Mouse (Mus musculus): Measurements from ENCODE around the gene Nxn. TPM values are rescaled to one million over a fixed set of nuclear protein-coding genes. Genes with fewer than 3 reads are reported as not detected.

The Nxn gene
- 10 to 100 TPM; 22.5 to 25.0 TPM for total RNA-seq (2021)
- long read RNA-seq, experiment 1, transcript Nxn-201 (8 exons, 2,755 nt) = major isoform, 43 of 52 reads
- long read RNA-seq, experiment 1, partial matches to known transcripts = 2 of 52 reads
- long read RNA-seq, experiment 1, other reads (novel, unspliced or antisense) = 5 of 52 reads
- long read RNA-seq, experiment 2, transcript Nxn-201 (8 exons, 2,755 nt) = major isoform, 26 of 30 reads
- long read RNA-seq, experiment 2, partial matches to known transcripts = 3 of 30 reads
- long read RNA-seq, experiment 2, other reads (novel, unspliced or antisense) = 1 of 30 reads

DNA sequence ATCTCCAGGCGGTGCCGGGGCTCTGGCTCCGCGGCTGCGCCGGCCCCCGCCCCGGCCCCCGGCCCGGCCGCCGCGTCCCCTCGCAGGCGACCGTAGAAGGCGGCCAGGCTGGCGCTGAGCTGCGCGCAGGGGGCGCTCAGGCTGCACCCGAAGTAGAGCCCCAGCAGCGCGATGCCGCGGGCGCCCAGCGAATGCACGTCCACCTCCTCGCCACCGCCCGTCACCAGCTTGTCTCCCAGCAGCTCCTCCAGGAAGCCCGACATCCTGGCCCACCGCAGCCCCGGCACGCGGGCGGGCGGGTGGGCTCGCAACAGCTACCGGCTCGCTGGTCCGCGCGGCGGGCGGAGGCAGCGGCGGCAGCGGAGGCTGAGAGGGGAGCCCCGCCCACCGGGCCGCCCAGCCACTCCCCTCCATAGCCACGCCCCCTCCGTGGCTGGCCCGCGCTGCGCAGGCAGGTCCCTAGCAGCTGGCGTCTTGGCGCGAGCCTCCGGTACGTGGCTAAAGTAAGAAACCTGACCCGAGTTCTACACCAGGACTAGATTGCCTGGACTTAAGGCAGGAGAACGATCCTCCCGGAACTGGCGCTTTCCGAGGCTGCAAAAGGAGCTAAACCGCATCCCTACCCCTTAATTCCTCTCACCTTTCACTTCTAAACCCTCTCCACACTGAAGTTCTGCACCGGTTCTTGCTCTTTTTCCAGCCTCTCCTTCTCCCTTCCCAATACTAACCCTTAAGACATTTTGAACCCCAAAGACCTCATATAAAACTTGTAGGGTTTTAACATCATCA, at the start of gene Nxn:
Gene Nxn (minus strand): TSS at position 343 of the 789 bp plus-strand sequence.
- DNase-seq = peak; percentile 97

DNA sequence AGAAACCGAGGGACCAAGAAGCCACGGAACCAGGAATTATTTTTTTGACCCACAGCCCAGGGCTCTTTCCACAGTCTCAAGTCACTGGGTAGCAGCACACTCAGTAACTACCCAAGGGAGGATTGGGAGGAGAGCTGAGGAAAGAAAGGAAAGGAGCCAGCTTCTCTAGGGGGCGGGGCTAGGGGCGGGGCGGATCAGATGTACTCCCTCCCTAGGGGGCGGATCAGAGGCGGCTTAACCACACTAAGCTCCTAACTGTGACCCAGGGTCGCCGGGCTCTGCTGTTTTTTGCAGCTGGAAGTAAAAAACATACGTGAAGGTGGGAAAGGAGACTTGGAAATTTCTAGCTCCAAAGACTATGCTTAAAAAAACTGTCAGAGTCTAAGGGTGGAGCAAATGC, 47.3 kb upstream of the Nxn start:
- DNase-seq = peak; percentile 38

DNA sequence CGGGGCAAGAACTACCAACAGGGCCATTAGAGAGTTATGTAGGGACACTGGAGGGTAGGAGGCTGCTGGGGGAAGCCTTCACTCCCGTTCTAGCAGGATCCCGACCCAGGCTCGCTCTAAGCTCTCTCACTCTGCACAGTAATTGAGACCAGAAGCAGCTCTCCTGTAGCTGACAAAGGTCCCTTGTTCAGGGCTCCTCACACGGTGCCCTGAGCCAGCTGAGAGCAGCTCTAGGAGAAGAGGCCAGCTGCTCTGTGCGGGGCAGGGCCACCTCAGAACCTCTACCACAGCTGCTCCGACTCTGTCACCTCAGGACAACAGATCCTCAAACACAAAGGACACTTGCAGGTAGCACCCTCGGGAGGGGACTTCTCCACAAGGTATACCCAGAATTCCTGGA, 46.5 kb upstream of the Nxn start:
- DNase-seq = no peak

DNA sequence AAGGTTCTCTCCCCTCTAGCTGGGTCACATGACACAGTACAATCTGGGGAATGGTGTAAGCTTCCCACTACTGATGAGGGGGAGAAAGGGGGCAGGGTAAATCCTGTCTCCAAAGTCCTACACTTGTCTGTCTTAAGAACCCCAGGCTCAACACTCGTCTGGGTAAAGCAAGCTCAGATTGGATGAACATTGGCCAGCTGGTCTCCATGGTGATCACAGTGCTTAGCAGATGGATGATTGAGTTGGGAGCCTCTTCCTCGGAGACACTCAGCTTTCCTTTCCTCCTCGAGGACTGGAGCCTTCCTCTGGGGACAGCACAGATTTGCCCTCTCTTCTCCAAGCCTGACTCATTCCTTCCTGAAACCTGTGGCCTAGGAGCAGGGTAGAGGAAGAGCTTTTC, 40.7 kb upstream of the Nxn start:
- no peak for DNase-seq

DNA sequence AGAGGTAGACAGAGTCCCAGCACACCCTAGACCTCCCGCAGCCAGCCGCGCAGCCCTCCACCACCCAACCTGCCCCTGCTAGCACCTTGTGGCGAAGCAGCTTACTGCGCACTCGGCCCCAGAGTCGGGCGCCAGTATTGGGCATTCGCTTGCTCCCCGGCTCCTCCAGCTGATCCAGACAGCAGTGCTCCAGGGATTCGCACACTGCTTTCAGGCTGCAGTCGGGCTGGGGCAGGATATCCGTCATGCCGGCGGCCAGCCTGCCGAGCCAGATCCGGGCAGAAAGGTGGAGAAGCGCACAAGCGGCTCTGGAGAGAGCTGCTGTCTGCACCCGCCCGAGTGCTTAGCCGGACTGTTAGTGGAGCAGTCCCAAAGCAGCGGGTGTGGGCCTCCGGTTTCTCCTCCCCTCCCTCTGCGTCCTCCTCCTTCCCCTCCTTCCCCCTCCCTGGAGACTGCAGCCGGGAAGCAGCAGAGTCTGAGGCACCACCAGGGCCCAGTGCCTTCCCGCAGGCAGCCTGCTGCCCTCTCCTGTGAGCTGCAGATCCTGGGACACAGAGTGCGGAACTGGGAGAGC, 38.0 kb upstream of the Nxn start:
- DNase-seq = peak; percentile 76

DNA sequence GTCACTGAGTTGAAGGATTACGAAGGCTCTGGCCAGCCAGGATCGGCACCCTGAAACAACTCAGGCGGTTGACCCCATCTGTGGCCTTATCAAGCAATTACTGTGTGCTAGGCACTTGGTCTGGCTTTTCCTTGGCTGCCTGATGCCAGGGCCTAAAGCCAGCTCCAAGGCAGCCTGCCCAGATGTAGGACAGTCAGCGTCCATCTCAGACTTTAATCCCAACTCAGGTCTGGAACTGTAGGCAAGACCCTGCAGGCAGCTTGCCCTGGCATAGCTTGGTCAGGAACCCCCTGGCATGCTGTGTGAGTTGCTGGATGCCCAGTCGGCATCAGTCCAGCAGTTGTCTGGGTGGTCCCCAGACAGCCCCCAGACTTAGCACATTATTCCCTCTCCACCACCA, 37.1 kb upstream of the Nxn start:
- peak; percentile 30 for DNase-seq

DNA sequence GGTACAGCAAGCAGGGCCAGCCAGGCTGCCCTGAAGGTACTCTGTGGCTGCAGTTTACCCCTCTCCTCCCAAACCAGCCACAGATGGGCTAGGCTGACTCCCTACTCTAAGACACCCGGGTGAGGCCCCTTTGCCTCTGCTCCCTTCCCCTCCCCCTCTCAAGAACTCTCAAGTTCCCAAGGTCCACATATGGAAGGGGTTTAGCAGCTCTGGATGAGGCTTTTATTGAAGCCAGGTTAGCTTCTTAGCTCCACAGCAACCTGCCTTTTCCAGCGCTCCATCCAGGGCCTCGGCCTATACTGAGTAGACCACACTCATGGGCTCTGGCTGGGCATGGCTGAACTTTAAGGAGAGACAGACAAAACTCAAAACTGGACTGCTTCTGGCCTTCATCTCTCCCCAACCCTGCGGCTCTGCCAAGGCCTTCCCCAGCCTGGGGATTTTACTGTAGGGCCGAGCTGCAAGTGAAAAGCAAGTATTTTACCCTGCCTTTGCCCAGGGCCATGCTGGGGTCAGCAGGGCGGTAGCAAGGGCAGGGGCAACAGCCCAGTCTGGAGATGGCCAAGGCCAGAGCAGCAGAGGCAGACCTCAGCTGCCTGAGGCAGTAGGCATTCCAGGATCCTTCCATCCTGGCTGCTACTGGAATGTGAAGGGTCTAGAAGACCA, 31.2 kb upstream of the Nxn start:
- DNase-seq = peak; percentile 16

DNA sequence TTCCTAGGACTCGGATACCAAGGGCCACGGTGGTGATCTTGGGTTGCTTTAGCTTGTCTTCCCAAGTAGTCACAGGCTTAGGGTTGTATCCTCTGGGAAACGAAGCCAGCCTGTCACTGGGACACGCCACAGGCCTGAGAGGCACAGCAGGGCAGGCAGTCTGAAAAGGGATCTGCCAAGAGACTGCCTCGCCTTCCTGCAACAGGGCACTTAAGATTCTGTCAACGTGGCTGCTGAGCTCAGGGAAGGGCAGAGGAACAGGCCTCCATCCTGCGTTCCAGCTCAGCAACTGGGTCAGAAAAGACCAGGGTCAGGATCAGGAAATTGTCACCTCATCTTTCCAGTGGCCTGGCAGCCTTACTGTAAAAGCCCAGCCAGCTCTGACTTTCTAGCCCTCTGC, 30.6 kb upstream of the Nxn start:
- no peak for DNase-seq

DNA sequence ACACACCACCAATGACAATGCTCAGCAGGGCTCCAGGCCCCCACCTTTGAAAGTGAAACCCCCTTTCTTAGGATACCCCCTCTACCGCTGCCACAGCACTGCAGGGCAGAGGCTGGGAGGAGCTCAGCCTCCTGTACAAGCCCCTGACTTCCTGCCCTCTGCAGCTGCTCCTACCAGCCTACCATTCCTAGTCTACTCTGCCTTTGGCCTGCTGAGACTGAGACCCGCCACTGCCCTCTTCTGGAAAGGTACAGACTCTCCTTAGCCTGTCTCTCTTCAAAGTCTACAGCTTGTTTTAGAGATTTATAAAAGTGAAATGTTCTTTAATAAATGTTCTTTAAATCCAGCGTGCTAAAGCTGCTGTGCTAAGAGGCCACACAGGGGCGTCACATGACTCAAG, 30.1 kb upstream of the Nxn start:
- DNase-seq = peak; percentile 33

DNA sequence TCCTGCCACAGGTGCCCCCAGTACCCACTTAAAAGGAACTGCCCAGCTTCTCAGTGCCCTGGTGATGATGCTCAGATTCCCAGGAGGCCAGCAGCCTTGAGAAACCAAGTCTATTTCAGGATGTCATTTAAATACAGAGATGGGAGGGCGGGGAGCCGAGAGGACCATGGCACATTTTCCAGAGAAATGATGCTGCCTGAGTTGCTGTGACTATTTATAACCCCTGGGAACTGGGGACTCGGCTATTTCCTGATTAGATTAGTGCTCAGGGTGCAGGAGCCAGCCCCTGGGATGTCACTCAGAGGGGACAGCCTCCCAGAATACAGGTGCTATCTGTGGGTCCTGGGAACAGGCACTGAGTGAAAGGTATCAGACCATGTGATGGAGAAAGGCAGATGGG, 28.8 kb upstream of the Nxn start:
- no peak for DNase-seq

DNA sequence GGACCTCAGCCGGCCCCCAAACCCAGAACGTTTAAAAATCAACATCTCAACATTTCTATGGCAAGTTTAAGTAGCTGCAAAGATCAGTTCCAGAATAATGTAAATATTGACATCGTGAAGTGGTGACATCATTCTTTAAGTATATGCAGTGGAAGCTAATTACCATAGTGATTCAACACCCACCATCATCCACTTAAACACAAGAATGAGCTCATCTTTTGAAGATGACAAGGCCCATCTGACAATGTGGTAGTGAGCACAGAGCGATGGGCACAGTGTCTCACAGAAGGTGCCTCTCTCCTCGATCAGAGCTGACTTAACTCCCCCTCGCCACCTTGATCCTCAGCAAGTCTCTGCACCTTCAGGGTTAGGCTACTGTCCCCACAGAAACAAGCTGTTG, 26.8 kb upstream of the Nxn start:
- no peak for DNase-seq

DNA sequence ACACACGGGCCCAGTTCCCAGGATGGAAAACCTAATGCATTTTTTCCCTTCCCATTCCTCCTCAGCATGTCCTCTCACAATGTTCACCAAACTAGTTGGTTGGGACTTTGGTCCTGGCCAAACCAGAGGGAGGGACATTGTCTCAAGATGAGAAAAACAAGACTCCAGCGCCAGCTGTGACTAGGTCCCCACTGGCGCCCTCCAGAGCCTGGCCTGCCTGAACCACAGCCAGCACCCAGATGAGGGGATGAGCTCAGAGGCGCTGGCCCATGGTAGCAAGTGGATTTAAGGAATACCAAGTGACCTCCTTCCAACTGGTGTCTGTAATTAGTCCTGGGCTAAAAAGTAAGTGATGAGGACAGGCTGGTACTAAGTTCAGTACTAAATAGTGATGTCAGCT, 22.0 kb upstream of the Nxn start:
- DNase-seq = no peak

DNA sequence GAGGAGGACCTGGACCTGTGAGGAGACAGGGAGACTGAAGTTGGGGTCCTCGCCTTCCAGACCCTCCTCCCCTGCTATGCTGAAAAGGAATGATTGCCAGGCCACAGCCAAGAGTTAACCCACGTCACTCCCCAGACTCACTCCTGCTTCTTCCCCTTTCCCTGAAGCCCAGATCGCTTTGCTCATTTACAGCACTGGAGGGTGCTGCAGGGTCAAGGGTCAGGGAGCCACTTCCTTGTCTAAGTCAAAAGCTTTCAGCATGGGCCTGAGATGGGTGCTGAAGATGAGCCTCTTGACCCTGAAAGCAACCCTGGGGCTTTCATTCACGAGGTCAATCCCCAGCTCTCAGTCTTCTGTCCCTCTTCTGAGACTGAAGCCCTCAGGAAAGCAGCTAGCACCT, 20.2 kb upstream of the Nxn start:
- peak; percentile 53 for DNase-seq

DNA sequence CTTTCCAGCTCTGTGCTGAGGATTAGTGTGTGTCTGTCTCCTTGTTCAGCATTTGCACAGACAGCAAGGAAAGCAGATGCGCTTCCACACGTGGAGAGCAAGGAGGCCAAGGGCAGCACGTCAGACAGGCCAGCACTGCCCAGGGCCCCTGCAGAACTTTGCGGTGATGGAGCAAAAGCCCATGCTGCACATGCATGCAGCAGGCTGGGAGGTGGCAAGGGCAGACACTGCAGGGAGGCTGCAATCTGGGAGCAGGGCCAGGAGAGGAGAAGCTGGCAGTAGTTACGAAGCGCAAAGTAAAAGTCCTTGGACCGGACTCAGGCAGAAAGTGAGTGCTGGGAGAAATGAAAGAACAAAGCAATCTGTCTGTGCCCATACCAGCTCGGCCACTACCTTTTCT, 19.5 kb upstream of the Nxn start:
- peak; percentile 84 for DNase-seq

DNA sequence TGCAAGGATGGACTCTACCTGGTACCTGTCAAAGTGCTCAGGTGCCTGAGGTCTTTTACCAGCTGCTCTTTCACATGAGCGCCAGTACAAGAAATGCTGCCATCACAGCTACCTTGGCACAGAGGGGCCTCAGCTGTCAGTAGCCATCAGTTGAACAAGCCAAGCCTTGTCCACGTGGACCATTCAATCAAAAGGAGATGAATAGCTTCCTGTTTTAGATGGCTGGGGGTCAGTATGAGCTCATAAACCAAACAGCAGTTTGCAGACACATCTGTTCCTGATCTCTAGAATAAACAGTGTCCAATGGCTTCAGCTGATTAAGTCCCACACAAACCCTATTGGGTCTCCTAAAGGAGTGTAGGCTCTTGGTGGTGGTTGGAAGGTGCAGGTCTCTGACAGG, 17.0 kb upstream of the Nxn start:
- no peak for DNase-seq

DNA sequence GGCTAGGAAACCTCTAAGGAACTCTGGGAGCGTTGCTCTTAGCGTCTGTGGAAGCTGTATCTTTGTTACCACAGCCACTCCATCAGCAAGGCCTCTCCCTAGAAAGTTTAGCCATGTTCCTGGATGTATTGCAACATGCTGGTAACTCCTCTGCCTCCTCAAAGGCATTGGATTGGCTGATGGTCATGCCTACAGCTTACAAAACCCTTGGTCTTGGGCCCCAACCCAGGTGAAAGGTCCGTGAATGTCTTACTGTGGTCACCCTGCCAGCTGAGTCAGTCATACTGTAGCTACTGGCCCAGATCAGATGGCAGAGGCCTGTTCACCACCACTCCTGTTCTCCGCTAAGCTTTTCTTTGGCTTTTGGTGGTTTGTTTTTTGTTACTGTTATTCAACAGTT, 16.1 kb upstream of the Nxn start:
- peak; percentile 67 for DNase-seq

DNA sequence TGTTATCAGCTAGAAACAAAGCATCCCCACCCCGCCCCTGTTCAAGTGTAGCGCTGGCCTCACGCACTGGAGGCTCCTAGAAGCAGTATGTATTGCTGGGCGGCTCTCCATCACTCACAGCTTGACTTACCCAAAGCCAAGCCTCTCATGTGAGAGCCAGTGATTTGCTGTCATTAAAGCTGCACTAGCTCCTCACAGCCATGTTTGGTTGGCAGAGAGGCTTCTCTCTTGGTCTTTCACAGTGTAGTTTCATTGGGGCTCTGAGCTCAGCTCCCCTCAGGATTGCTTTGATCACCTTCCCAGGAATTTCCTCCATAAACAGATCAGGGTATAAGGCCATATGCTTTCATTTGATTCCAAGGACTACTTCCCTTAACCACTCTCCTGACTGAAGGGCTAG, 14.3 kb upstream of the Nxn start:
- no peak for DNase-seq

DNA sequence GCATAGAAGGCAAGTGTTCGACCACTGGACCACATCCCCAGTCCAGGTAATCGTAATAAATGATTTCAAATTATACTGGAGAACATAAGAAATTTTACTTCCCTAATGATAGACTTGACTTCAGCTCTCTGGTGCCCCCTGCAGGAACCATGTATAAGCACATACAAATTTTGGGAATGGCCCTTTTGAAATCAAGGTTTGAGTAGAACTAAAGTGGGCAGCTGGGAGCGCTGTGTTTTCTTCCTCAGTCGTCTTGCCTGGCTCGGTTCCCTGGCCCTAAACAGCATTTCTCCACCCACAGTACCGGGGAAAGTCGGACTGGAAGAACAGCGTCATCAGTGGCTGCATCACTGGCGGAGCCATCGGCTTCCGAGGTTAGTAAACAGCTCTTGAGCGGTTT, 11.9 kb upstream of the Nxn start:
- DNase-seq = peak; percentile 69

DNA sequence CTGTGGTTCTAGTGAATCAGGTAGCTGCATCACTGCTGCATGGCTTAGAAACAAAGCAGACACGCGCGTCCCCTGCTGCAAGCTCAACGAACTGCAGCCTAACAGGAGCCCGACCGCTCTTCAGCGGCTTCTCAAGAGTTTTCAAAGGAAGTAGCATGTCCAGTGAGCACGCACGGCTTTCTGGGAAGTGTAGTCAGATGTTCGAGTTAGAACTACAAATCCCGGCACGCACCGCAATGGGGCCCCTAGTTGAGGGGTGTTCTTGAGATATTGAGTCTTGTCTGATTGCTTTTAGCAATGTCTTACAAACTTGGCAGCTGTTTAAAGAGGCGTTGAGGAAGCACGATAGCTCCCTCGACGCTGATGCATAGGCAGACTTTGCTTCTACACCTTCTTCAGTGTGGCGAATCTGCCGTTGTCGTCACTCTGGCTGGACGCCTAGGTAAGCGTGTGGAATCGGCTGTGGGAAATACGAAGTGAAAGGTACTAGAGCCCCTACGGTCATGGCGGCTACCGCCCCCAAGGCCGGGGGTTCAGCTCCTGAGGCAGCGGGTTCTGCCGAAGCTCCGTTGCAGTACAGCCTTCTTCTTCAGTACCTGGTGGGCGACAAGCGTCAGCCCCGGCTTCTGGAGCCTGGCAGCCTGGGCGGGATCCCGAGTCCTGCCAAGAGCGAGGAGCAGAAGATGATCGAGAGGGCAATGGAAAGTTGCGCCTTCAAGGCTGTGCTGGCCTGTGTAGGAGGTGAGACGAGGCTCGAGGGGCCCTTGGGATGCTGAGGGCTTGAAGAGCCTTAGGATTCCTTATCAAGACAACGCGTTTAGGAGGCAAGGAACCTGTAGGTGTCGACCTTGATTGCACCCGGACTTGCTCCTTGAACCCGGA, 8.0 kb upstream of the Nxn start, which contains the start of gene Timm22:
Gene Timm22 (plus strand): TSS at position 251 of the 882 bp plus-strand sequence.
- DNase-seq = peak; percentile 97

DNA sequence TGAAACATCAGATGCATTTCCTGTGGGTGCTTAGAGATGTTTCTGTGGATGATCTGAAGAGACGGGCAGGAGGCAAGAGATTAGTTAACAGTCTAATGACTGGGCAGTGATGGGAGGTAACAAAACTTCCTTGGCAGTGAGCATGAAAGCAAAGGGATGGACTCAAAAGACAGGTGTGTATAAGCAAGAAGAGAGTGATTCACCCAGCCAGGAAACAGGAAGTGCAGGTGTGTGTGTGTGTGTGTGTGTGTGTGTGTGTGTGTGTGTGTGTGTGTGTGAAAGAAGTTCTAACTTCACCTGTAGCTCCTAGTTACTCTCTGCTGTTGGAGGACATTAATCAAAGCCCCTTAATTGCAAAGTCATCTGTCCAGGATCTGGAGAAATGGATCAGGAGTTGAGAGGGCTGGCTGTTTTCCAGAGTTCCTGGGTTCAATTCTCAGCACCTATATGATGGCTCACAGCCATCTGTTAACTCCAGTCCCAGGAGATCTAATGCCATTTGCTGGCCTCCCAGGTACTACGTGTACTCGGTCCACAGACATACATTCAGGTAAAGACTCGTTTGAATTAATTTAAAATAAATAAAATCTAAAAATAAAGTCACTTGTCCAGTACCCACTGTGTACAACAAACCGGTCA, 6.8 kb upstream of the Nxn start:
- no peak for DNase-seq

DNA sequence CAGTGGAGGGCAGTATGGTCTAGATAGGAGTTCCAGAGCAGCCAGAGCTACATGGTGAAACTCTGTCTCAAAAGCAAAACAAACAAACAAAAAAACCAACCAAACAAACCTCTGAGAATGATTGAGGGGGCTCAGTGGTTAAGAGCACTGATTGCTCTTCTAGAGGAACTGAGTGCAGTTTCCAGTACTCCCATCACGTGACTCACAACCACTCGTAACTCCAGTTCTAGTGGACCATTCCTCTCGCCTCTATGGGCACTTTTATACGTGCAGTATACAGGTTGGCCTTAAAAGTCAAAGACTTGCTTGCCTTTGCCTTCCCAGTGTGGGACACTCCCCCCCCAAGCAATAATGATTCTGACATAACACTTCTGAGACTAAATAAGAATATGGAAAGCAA, 6.2 kb upstream of the Nxn start:
- no peak for DNase-seq

Data from adrenal gland, postnatal 10 days (tissue).